Mouse (Mus musculus) neural tube, embryonic 14.5 days (tissue): Measurements from ENCODE around the gene Akt1. TPM values are rescaled to one million over a fixed set of nuclear protein-coding genes. Genes with fewer than 3 reads are reported as not detected.

Experiments used
- ATAC-seq: fragments of 200-750 bp; cut with Nextera tagmentation; 2 replicates; pipeline ENCODE4 v1.8.0; 2017; ENCODE audit warnings: low read depth, mild to moderate bottlenecking, moderate TSS enrichment, moderate library complexity
- H3K27ac ChIP-seq: fragments of 300-500 bp; sonication (generic); 2 replicates; pipeline ENCODE4 v1.5.1; 2014; ENCODE audit warnings: low read depth, mild to moderate bottlenecking, control low read depth, low read length, moderate library complexity, mixed read lengths
- H3K27me3 ChIP-seq: fragments of 300-500 bp; sonication (generic); 2 replicates; pipeline ENCODE4 v1.6.1; 2014; ENCODE audit warnings: low read length; ENCODE audit not compliant: control insufficient read depth, insufficient read depth
- H3K36me3 ChIP-seq: fragments of 300-500 bp; sonication (generic); 2 replicates; pipeline ENCODE4 v1.6.1; 2014; ENCODE audit warnings: low read length, mixed read lengths; ENCODE audit not compliant: control insufficient read depth, insufficient read depth
- H3K4me1 ChIP-seq: fragments of 300-500 bp; sonication (generic); 2 replicates; pipeline ENCODE4 v1.6.1; 2014; ENCODE audit warnings: low read length; ENCODE audit not compliant: control insufficient read depth, insufficient read depth
- H3K4me2 ChIP-seq: fragments of 300-500 bp; sonication (generic); 2 replicates; pipeline ENCODE4 v1.6.1; 2014; ENCODE audit warnings: mild to moderate bottlenecking, low read depth, low read length, control low read depth
- H3K4me3 ChIP-seq: fragments of 300-500 bp; sonication (generic); 2 replicates; pipeline ENCODE4 v1.5.1; 2014; ENCODE audit warnings: low read depth, low read length, control low read depth, mixed read lengths
- H3K9ac ChIP-seq: fragments of 300-500 bp; sonication (generic); replicated peaks from 2 replicates; pipeline ENCODE4 v1.6.1; 2014; ENCODE audit warnings: low read depth, mild to moderate bottlenecking, control low read depth, low read length, mixed read lengths
- H3K9me3 ChIP-seq: fragments of 300-500 bp; sonication (generic); 2 replicates; pipeline ENCODE4 v1.6.1; 2016; ENCODE audit warnings: low read length; ENCODE audit not compliant: control insufficient read depth
- WGBS: fragments of 180-500 bp; shearing (Covaris S2); extraction: QIAGEN DNeasy Blood & Tissue Kit; methylation state at CpG from one replicate; pipeline ENCODE4 v1.1.7; 2014; 5-methylcytosine and 5-hydroxymethylcytosine counted together
- polyA plus RNA-seq: library from polyadenylated mRNA; unstranded; fragments of >200 nt; fragmentation: Nextera tagmentation; extraction: Ambion mirVana; gene quantifications from 2 replicates; pipeline ENCODE4 v1.2.1, GENCODE M21; 2014

Akt1 gene
- polyA plus RNA-seq, 1 experiment from 2014 or later: 57.9 TPM

- H3K9me3 ChIP-seq: no peaks in the 10 kb centered on the region
- no peak overlapping the region for H3K4me2 ChIP-seq
- no peaks in the 10 kb centered on the region for H3K27me3 ChIP-seq
- WGBS: 88% methylated on average over 7 of the region's 7 CpGs
- no peak overlapping the region for H3K4me3 ChIP-seq
- no peak for ATAC-seq
- H3K27ac ChIP-seq: no peak overlapping the region
- H3K36me3 ChIP-seq: peaks cover 79% of the 10 kb centered on the region
- peaks cover 31% of the 10 kb centered on the region for H3K4me1 ChIP-seq
- no peak overlapping the region for H3K9ac ChIP-seq
Observed at GRCm38 (mm10) chr12:112658619-112659018, 16.1 kb downstream of the Akt1 start.

- 83% methylated on average over 5 of the region's 5 CpGs for WGBS
- Histone ChIP-seq H3K27me3 (no peaks in the 10 kb centered on the region), H3K9ac (no peak overlapping the region), H3K4me2 (no peak overlapping the region), H3K9me3 (no peaks in the 10 kb centered on the region), H3K36me3 (peaks cover 67% of the 10 kb centered on the region), H3K27ac (no peak overlapping the region), H3K4me1 (no peaks in the 10 kb centered on the region), H3K4me3 (no peak overlapping the region)
- ATAC-seq: no peak
Observed at GRCm38 (mm10) chr12:112654076-112654475, 20.6 kb downstream of the Akt1 start.

GRCm38 (mm10) chr12:112653157-112653824 is 21.4 kb downstream of the Akt1 start:
- H3K9ac ChIP-seq: no peak overlapping the region
- H3K9me3 ChIP-seq: no peaks in the 10 kb centered on the region
- peak; percentile 47 for ATAC-seq
- H3K27me3 ChIP-seq: no peaks in the 10 kb centered on the region
- no peak overlapping the region for H3K4me2 ChIP-seq
- no peaks in the 10 kb centered on the region for H3K4me1 ChIP-seq
- 36% methylated on average over 7 of the region's 7 CpGs for WGBS
- H3K4me3 ChIP-seq: no peak overlapping the region
- no peak overlapping the region for H3K27ac ChIP-seq
- H3K36me3 ChIP-seq: peaks cover 60% of the 10 kb centered on the region

GRCm38 (mm10) chr12:112651778-112652439 is 22.8 kb downstream of the Akt1 start:
- H3K4me3 ChIP-seq: no peak overlapping the region
- ATAC-seq: no peak
- no peak overlapping the region for H3K27ac ChIP-seq
- no peak overlapping the region for H3K4me2 ChIP-seq
- H3K9me3 ChIP-seq: no peaks in the 10 kb centered on the region
- H3K4me1 ChIP-seq: no peaks in the 10 kb centered on the region
- H3K9ac ChIP-seq: no peak overlapping the region
- peaks cover 47% of the 10 kb centered on the region for H3K36me3 ChIP-seq
- 89% methylated on average over 5 of the region's 5 CpGs for WGBS
- no peaks in the 10 kb centered on the region for H3K27me3 ChIP-seq

- H3K36me3 ChIP-seq: peaks cover 10% of the 10 kb centered on the region; the same call in 1 of the 2 replicates
- H3K27ac ChIP-seq: no peak overlapping the region
- no peaks in the 10 kb centered on the region for H3K27me3 ChIP-seq
- WGBS: 94% methylated on average over 5 of the region's 5 CpGs
- H3K9ac ChIP-seq: no peak overlapping the region
- H3K4me3 ChIP-seq: no peak overlapping the region
- H3K4me1 ChIP-seq: peaks cover 14% of the 10 kb centered on the region
- H3K9me3 ChIP-seq: no peaks in the 10 kb centered on the region
- ATAC-seq: no peak
- no peak overlapping the region for H3K4me2 ChIP-seq
Observed at GRCm38 (mm10) chr12:112648081-112648480, 26.6 kb downstream of the Akt1 start.

GRCm38 (mm10) chr12:112646139-112646538 is 28.5 kb downstream of the Akt1 start:
- no peaks in the 10 kb centered on the region for H3K27me3 ChIP-seq
- WGBS: 61% methylated on average over 6 of the region's 6 CpGs
- ATAC-seq: no peak
- no peak overlapping the region for H3K4me3 ChIP-seq
- no peak overlapping the region for H3K9ac ChIP-seq
- peaks cover 14% of the 10 kb centered on the region for H3K4me1 ChIP-seq
- H3K27ac ChIP-seq: no peak overlapping the region
- peak overlapping the region; percentile 88; the same call in 1 of the 2 replicates for H3K4me2 ChIP-seq
- H3K9me3 ChIP-seq: no peaks in the 10 kb centered on the region
- 0 out of 2 replicates have a peak, but pooled peaks cover 5% of the 10 kb centered on the region for H3K36me3 ChIP-seq

- peak overlapping the region; percentile 80 for H3K27ac ChIP-seq
- under 1% methylated on average over 62 of the region's 75 CpGs for WGBS
- ATAC-seq: no peak
- no peaks in the 10 kb centered on the region for H3K27me3 ChIP-seq
- 0 out of 2 replicates have a peak, but pooled peaks cover 5% of the 10 kb centered on the region for H3K36me3 ChIP-seq
- H3K4me2 ChIP-seq: peak overlapping the region; percentile 88
- H3K9ac ChIP-seq: peak overlapping the region; percentile 66
- peak overlapping the region; percentile 64 for H3K4me3 ChIP-seq
- H3K9me3 ChIP-seq: no peaks in the 10 kb centered on the region
- H3K4me1 ChIP-seq: peaks cover 14% of the 10 kb centered on the region
Observed at GRCm38 (mm10) chr12:112644855-112645506, 29.7 kb downstream of the Akt1 start.

GRCm38 (mm10) chr12:112644180-112644854 is 30.4 kb downstream of the Akt1 start, which contains the start of gene Siva1:
TSS of gene Siva1 (plus strand) at chr12:112644679.
- Histone ChIP-seq H3K9me3 (no peaks in the 10 kb centered on the region), H3K36me3 (0 out of 2 replicates have a peak, but pooled peaks cover 3% of the 10 kb centered on the region), H3K4me2 (peak within 1 kb of the TSS; percentile 88), H3K4me1 (peaks cover 14% of the 10 kb centered on the region), H3K27ac (peak within 1 kb of the TSS; percentile 80), H3K27me3 (no peaks in the 10 kb centered on the region), H3K9ac (peak within 1 kb of the TSS; percentile 66), H3K4me3 (peak within 1 kb of the TSS; percentile 64)
- ATAC-seq: peak; percentile 96
- under 1% methylated on average over 35 of the region's 46 CpGs for WGBS
